Mouse (Mus musculus) heart, embryonic 16.5 days (tissue): Measurements from ENCODE around the gene Taf1d. TPM values are rescaled to one million over a fixed set of nuclear protein-coding genes. Genes with fewer than 3 reads are reported as not detected.

Experiments used
- ATAC-seq: fragments of 200-750 bp; cut with Nextera tagmentation; replicated peaks from 2 replicates; pipeline ENCODE4 v1.8.0; 2017; ENCODE audit warnings: moderate number of reproducible peaks; ENCODE audit not compliant: insufficient read depth, low FRiP score; ENCODE audit errors: extremely low read depth
- H3K27ac ChIP-seq: fragments of 300-500 bp; sonication (generic); 2 replicates; pipeline ENCODE4 v1.5.1; 2014; ENCODE audit warnings: mild to moderate bottlenecking, low read length, control low read depth, moderate library complexity
- H3K27me3 ChIP-seq: fragments of 300-500 bp; sonication (generic); 2 replicates; pipeline ENCODE4 v1.6.1; 2014; ENCODE audit warnings: low read length, mixed read lengths; ENCODE audit not compliant: control insufficient read depth, insufficient read depth
- H3K36me3 ChIP-seq: fragments of 300-500 bp; sonication (generic); 2 replicates; pipeline ENCODE4 v1.6.1; 2014; ENCODE audit not compliant: control insufficient read depth, insufficient read depth
- H3K4me1 ChIP-seq: fragments of 300-500 bp; sonication (generic); 2 replicates; pipeline ENCODE4 v1.6.1; 2014; ENCODE audit warnings: low read length, mixed read lengths; ENCODE audit not compliant: control insufficient read depth, insufficient read depth
- H3K4me2 ChIP-seq: fragments of 300-500 bp; sonication (generic); 2 replicates; pipeline ENCODE4 v1.6.1; 2014; ENCODE audit warnings: low read depth, mild to moderate bottlenecking, control low read depth, low read length
- H3K4me3 ChIP-seq: fragments of 300-500 bp; sonication (generic); 2 replicates; pipeline ENCODE4 v1.5.1; 2014; ENCODE audit warnings: mild to moderate bottlenecking, control low read depth, low read length
- H3K9ac ChIP-seq: fragments of 300-500 bp; sonication (generic); 2 replicates; pipeline ENCODE4 v1.6.1; 2014; ENCODE audit warnings: low read length, control low read depth
- H3K9me3 ChIP-seq: fragments of 300-500 bp; sonication (generic); replicated peaks from 2 replicates; pipeline ENCODE4 v1.6.1; 2016; ENCODE audit warnings: low read length; ENCODE audit not compliant: control insufficient read depth
- WGBS: fragments of 180-500 bp; shearing (Covaris S2); extraction: QIAGEN DNeasy Blood & Tissue Kit; methylation state at CpG from one replicate; pipeline ENCODE4 v1.1.7; 2014; 5-methylcytosine and 5-hydroxymethylcytosine counted together
- polyA plus RNA-seq: library from polyadenylated mRNA; unstranded; fragments of >200 nt; fragmentation: Nextera tagmentation; extraction: Ambion mirVana; gene quantifications from 2 replicates; pipeline ENCODE4 v1.2.1, GENCODE M21; 2015

The Taf1d gene
- polyA plus RNA-seq, 1 experiment from 2014 or later: 47.4 TPM

DNA sequence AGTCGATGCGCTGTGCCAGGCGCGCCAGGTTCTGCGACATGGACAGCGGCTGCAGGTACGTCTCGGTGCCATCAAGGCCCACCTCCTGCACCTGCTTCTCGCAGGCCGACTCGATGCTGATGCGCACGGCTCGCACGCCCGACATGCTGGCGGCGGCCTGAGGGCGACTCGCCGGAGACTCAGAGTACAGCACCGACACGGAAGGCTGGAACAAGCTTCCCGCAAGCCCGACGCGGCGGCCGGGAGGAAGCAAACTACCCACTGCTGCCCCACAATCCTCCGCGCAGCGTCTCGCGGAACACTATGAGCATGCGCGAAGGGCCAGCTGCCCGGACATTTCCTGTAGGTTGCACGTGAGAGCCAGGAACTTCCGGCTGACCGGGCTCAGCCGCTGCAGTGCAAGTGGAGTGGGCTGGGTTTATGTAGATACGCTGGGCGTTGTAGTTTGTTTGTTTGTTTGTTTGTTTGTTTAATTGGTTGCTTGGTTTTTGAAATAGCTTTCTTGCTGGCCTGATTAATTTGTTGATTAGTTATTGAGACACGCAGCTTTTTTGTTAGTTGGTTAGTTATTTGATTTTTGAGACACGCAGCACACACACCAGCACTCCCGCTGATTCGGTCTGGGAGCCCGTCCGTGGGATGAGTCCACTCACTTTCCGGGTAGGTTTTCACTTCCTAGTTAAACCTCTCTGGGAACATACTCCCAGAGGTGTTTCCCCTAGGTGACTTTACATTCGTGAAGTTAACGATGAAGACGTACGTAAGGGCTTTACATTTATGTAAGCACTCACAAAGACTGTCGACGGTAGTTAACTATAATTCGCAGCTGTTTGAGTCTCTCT lies 26.1 kb upstream of the Taf1d start, which contains the start of gene Med17:
Gene Med17, minus strand, starts transcription at position 283 of the 842 bp plus-strand sequence.
- H3K27me3 ChIP-seq: no peaks in the 10 kb centered on the region
- H3K27ac ChIP-seq: peak within 1 kb of the TSS; percentile 93
- H3K4me1 ChIP-seq: peaks cover 14% of the 10 kb centered on the region
- peak; percentile 99 for ATAC-seq
- peak within 1 kb of the TSS; percentile 99 for H3K9ac ChIP-seq
- H3K9me3 ChIP-seq: no peaks in the 10 kb centered on the region
- peak within 1 kb of the TSS; percentile 100 for H3K4me3 ChIP-seq
- 1% methylated on average over 57 of the region's 57 CpGs for WGBS
- H3K4me2 ChIP-seq: peak within 1 kb of the TSS; percentile 84
- peaks cover 11% of the 10 kb centered on the region for H3K36me3 ChIP-seq

DNA sequence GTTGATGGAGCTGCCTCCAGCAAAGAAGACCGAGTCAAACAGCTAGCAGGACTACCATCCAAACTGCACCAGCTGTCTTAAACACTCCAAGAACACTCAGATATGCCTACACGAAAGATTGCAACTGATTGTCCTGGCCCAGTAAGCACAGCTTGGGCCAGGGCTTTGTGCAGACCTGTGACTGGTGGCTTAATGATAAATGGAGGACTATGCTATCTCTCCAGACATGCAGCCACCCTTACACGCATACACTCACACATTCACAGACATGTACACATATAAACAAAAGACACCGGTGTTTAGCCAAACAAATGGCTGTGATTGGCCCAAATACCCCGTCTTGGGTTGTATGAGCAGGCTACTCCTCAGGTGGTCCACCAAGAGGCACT lies 25.5 kb upstream of the Taf1d start:
- WGBS: 48% methylated on average over 5 of the region's 5 CpGs
- no peak overlapping the region for H3K27ac ChIP-seq
- no peak for ATAC-seq

GRCm38 (mm10) chr9:15285443-15285842 lies 20.6 kb upstream of the Taf1d start:
- peaks cover 4% of the 10 kb centered on the region for H3K4me1 ChIP-seq
- no peaks in the 10 kb centered on the region for H3K9me3 ChIP-seq
- no peak for ATAC-seq
- no peaks in the 10 kb centered on the region for H3K27me3 ChIP-seq
- no peak overlapping the region for H3K27ac ChIP-seq
- H3K4me3 ChIP-seq: no peak overlapping the region
- H3K36me3 ChIP-seq: no peaks in the 10 kb centered on the region
- 73% methylated on average over 3 of the region's 3 CpGs for WGBS
- no peak overlapping the region for H3K4me2 ChIP-seq
- H3K9ac ChIP-seq: no peak overlapping the region

More for the DNA sequence above, 25.5 kb upstream of the Taf1d start:
- Histone ChIP-seq H3K36me3 (peaks cover 4% of the 10 kb centered on the region), H3K9me3 (no peaks in the 10 kb centered on the region), H3K27me3 (no peaks in the 10 kb centered on the region), H3K4me2 (peak overlapping the region; percentile 63), H3K4me1 (peaks cover 14% of the 10 kb centered on the region), H3K4me3 (peak overlapping the region; percentile 100), H3K9ac (peak overlapping the region; percentile 99)

DNA sequence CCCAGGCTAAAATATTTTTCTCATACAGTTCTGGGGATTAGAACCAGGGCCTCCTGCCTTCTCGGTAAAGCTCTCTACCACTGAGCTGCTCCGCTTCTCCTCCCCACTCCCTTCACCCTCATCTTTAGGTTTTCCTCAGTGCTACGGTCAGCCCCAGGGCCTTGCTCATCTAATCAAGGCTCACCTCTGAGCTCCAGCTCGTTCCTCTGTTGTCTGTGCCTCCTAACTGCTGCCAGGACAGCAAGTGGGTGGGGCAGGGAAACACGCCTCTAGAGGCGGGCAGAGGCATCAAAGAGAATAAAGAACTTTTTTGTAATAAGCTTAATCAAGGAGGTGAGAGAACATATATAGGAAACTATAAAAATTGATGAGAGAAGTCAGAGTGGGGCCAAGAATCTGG lies 18.2 kb upstream of the Taf1d start:
- no peaks in the 10 kb centered on the region for H3K36me3 ChIP-seq
- H3K27me3 ChIP-seq: no peaks in the 10 kb centered on the region
- H3K4me3 ChIP-seq: no peak overlapping the region
- H3K9me3 ChIP-seq: no peaks in the 10 kb centered on the region
- WGBS: 63% methylated on average over 6 of the region's 6 CpGs
- no peak overlapping the region for H3K4me2 ChIP-seq
- H3K4me1 ChIP-seq: no peaks in the 10 kb centered on the region
- ATAC-seq: no peak
- no peak overlapping the region for H3K9ac ChIP-seq
- H3K27ac ChIP-seq: no peak overlapping the region

GRCm38 (mm10) chr9:15288402-15288801 lies 17.6 kb upstream of the Taf1d start:
- Histone ChIP-seq H3K36me3 (no peaks in the 10 kb centered on the region), H3K4me2 (no peak overlapping the region), H3K27me3 (no peaks in the 10 kb centered on the region), H3K27ac (no peak overlapping the region), H3K4me3 (no peak overlapping the region), H3K9me3 (no peaks in the 10 kb centered on the region), H3K4me1 (no peaks in the 10 kb centered on the region), H3K9ac (no peak overlapping the region)
- ATAC-seq: no peak
- WGBS: 77% methylated on average over 3 of the region's 3 CpGs

DNA sequence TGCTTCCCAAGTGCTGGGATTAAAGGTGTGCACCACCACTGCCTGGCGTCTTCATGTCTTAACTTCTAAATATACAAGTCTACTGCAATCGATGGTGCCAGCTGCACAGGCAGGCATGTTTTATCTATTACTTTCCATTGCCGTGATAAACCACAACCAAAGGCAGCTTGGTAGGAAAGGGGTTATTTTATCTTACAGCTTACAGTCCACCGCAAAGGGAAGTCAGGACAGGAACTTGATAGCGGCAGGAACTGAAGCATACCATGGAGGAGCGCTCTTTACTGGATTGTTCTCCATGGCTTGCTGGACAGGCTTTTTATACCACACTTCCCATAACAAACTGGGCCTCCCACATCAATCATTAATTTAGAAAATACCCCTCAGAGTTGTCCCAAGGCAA lies 16.8 kb upstream of the Taf1d start:
- Histone ChIP-seq H3K27me3 (no peaks in the 10 kb centered on the region), H3K4me2 (no peak overlapping the region), H3K36me3 (no peaks in the 10 kb centered on the region), H3K4me1 (no peaks in the 10 kb centered on the region), H3K9me3 (no peaks in the 10 kb centered on the region), H3K4me3 (no peak overlapping the region), H3K9ac (no peak overlapping the region), H3K27ac (no peak overlapping the region)
- WGBS: 47% methylated on average over 6 of the region's 6 CpGs
- no peak; the same call in 1 of the 2 replicates for ATAC-seq

DNA sequence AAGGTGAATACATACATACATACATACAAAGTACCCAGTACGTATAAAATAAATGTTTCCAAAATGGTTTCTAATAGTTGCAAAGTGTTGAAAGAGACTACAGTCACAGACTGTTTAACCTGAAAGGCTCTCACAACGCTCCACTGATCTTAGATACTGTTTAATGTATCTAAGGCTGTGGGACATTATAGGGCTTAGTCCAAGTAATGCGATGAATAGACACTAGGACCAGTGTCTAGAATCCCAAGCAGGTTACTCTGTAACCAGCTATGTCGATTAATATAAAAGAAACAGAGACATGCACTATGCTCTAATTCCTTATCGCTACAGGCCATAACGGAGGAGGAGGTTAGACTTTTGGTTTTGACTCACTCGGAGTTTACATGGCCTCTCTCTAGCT lies 8.9 kb upstream of the Taf1d start:
- H3K9ac ChIP-seq: no peak overlapping the region
- H3K4me3 ChIP-seq: no peak overlapping the region
- H3K36me3 ChIP-seq: no peaks in the 10 kb centered on the region
- H3K27ac ChIP-seq: no peak overlapping the region
- no peak for ATAC-seq
- H3K9me3 ChIP-seq: no peaks in the 10 kb centered on the region
- no peaks in the 10 kb centered on the region for H3K27me3 ChIP-seq
- no peak overlapping the region for H3K4me2 ChIP-seq
- peaks cover 5% of the 10 kb centered on the region; the same call in 1 of the 2 replicates for H3K4me1 ChIP-seq
- WGBS: 88% methylated on average over 7 of the region's 7 CpGs

DNA sequence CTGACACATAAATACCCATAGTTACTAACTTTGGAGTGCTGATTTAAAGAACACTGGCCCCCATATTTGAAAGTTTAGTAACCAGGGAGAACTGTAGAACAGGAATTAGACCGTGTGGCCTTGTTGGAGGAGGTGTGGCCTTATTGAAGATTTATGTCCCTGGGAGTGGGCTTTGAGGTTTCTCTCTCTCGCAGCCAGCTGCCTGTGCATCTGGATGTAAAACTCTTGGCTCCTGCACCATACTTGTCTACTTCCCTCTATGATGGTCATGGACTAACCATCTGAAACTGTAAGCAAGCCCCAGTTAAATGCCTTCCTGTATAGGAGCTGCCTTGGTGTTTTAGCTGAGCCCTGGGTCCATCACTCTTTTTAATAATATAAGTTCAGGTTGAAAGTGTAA lies 7.6 kb upstream of the Taf1d start:
- Histone ChIP-seq H3K27ac (no peak overlapping the region), H3K4me2 (no peak overlapping the region), H3K9ac (no peak overlapping the region), H3K9me3 (no peaks in the 10 kb centered on the region), H3K4me1 (peaks cover 5% of the 10 kb centered on the region; the same call in 1 of the 2 replicates), H3K27me3 (no peaks in the 10 kb centered on the region), H3K36me3 (no peaks in the 10 kb centered on the region), H3K4me3 (no peak overlapping the region)
- WGBS: 60% methylated on average over 2 of the region's 2 CpGs
- ATAC-seq: no peak

GRCm38 (mm10) chr9:15300056-15300455 lies 6.0 kb upstream of the Taf1d start:
- no peak for ATAC-seq
- H3K4me2 ChIP-seq: no peak overlapping the region
- 86% methylated on average over 5 of the region's 5 CpGs for WGBS
- no peak overlapping the region for H3K27ac ChIP-seq
- peaks cover 5% of the 10 kb centered on the region; the same call in 1 of the 2 replicates for H3K4me1 ChIP-seq
- no peaks in the 10 kb centered on the region for H3K36me3 ChIP-seq
- H3K9ac ChIP-seq: no peak overlapping the region
- H3K4me3 ChIP-seq: no peak overlapping the region
- no peaks in the 10 kb centered on the region for H3K27me3 ChIP-seq
- no peaks in the 10 kb centered on the region for H3K9me3 ChIP-seq
